Mouse (Mus musculus): ENCODE data around the gene Anapc2.

DNA sequence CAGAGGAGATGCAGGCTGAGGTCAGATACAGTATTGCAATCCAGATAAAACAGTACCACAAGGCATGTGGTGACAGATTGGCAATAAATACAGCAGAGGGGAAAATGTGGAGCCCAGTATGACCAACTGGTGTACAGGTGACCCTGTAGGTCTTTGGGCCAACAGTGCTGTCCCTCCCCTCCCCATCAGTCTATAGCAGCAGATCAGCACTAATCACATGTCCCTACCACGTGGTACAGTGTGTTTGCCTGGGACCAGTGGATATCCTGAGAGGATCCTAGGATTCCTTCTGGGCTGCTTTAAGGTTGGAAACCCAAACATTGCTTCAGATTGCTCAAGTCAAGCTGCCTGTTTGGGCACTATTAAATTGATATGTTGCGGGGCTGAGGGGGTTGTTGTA, 61.3 kb downstream of the Anapc2 start:
- TF ChIP-seq CTCF (IDR thresholded peaks at IDR 0.05; ENCODE audit: borderline replicate concordance, insufficient read depth, low read depth, low read length) (no peak), POLR2A (IDR thresholded peaks at IDR 0.05; ENCODE audit: borderline replicate concordance, insufficient read depth, low read length) (no peak)

Measured in cerebellum, adult 2 months (tissue).